Mouse (Mus musculus) heart, postnatal 36 days (tissue): ENCODE measurements around the gene Timmdc1. TPM values are rescaled to one million over a fixed set of nuclear protein-coding genes. Genes with fewer than 3 reads are reported as not detected.
A peak's percentile ranks its signal among the peaks of the same experiment; 100 is the strongest.

Source experiments
- DNase-seq, 2 experiments: peaks; one replicate each; pipeline ENCODE4 v3.0.0; 2021 to 2022
- intact Hi-C: fragments of 180-260 bp; cut with DNase I; formaldehyde crosslinking; loops from one replicate; pipeline ENCODE4 v1.15.1; 2025
- total RNA-seq, 2 experiments: library from RNA; stranded (reverse); gene quantifications; 2 replicates each; pipeline ENCODE4 v1.2.3; 2021

Timmdc1 gene
- total RNA-seq, 2 experiments from 2014 or later, result 62.4 to 74.4 TPM

- no peak for DNase-seq
- intact Hi-C loops, result no loop called here
Observed at GRCm38 (mm10) chr16:38467917-38468705, 54.4 kb downstream of the Timmdc1 start.

DNA sequence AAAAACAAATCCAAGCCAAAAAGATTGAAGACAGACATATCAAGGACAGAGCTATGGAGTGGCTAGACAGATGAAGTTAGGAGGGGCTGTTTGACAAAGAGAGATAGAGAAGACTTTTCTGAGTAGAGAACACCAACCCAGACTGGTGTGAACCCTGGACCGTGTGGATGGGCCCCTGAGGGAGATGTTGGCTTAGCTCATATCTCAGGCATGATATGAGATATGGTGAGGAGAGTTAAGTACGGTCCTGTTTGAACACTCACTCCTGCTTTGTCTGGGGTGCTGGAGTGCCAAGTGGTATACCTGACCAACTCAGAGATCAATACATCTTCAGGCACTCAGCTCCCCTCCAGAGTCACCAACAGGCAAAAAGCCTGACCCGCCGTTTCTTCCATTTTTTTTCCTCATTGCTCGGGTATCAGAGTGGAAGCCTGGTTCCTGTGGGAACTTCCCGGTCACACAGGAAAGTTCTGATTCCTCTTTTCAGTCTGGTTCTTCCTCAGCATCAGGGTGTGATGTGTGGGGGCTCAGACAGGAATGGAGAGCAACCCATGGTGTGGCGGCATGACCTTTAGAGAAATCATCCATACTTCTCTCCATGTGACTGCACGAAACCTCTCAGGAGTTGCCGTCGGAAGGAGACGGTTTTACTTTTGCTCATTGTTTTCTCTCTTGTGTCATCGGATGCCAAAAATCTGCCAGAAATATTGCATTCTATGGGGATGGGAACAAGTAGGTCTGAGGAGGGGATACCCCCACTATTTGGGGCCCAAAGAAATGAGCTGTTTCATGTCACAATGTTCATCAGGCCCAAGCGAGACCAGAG is 55.2 kb downstream of the Timmdc1 start:
- intact Hi-C loops, result no loop called here
- no peak for DNase-seq

GRCm38 (mm10) chr16:38466089-38466488 is 56.4 kb downstream of the Timmdc1 start:
- no peak for DNase-seq
- intact Hi-C loops, result no loop called here

- intact Hi-C loops, result no loop called here
- no peak for DNase-seq
Observed at GRCm38 (mm10) chr16:38463305-38463704, 59.2 kb downstream of the Timmdc1 start.

DNA sequence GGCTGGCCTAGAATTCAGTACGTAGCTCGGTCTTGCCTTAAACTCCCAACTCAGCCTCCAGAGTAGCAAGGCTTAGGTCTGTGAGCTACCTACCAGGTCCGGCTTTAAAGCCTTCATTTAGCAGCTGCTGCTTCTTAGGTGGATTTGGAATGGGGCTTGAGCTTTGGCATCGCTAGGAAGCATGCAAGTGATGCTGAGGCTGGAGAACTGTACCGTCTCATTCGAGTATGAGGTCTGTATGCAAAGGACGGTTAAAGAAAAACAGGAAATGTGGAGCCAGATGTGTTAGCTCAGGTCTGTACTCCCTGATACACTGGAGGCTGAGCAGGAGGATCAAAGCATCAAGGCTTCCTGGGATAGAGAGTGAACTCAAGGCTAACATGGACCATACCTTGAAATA is 60.3 kb downstream of the Timmdc1 start:
- DNase-seq, result no peak
- intact Hi-C loops, result no loop called here

DNA sequence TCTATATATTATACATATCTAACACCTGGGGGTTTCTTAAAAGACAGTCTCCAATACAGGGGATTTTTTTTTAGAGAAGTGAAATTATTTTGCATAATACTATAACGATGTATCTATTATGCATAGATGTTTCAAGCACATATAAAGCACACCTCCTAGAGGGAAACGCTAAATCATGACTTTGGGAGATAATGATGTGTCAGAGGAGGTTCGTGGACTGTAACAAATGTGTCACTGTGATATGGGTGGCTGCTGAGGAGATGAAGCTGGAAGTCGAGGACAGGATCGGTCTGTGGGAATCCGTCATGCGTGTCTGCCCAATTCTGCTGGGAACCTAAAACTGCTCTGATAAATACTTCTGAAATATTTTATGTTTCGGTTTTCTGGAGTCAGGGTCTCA is 60.7 kb downstream of the Timmdc1 start:
- intact Hi-C loops, result no loop called here
- no peak for DNase-seq

GRCm38 (mm10) chr16:38459990-38460389 is 62.5 kb downstream of the Timmdc1 start:
- no peak for DNase-seq
- intact Hi-C loops, result no loop called here

- intact Hi-C loops, result no loop called here
- peak in 1 of 2 experiments; percentile 25 for DNase-seq
Observed at GRCm38 (mm10) chr16:38458600-38459280, 63.7 kb downstream of the Timmdc1 start.

GRCm38 (mm10) chr16:38456812-38457567 is 65.5 kb downstream of the Timmdc1 start:
- intact Hi-C loops, result no loop called here
- no peak for DNase-seq

DNA sequence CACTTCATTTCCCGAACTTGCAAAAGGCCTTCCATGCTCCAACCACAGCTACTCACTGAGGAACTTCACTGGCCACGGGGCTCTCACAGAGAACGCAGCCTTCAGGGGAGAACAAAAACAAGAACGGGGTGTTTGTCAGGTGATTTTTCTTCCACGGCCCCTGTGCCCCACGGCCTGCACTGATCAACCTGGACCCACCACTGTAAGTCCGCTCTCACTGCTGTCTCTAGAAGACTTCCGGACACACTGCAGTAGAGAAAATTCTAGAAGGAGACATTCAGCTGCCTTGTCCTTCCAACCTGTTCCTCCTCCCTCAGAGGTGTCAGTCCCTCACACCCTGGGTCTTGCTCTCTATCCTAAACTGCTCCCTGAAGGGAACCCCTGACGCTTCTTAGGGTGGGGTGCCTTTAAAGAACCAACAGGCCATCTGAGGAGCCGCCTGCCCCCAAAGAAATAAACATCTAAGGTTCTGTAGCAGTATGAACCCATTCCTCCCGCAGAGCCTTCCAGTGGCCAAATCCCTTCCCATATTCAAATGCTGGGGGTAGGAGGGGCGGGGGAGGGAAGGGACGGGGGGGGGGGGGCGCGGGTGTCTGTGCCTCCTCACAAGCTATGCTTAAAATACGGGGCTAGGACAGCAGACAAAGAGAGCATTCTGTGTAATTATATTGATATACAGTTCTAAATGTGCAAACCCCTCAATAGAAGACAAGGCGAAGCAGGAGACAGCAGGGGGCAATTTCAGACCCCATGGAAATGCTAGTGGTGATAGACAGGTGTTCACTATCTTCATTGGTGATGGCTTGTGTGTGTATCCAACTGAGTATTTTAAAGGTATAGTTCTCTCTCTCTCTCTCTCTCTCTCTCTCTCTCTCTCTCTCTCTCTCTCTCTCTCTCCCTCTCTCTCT is 66.7 kb downstream of the Timmdc1 start, which contains the start of gene Cd80:
TSS of gene Cd80 (plus strand) at position 51 of the 908 bp plus-strand sequence.
- no peak for DNase-seq
- intact Hi-C loops, result no loop called here

GRCm38 (mm10) chr16:38454533-38455254 is 67.8 kb downstream of the Timmdc1 start:
- no peak for DNase-seq
- intact Hi-C loops, result loop anchor here (5.0 kb wide), 2 partner anchors 62 to 77 kb away; no protein-coding TSS in a partner anchor

DNA sequence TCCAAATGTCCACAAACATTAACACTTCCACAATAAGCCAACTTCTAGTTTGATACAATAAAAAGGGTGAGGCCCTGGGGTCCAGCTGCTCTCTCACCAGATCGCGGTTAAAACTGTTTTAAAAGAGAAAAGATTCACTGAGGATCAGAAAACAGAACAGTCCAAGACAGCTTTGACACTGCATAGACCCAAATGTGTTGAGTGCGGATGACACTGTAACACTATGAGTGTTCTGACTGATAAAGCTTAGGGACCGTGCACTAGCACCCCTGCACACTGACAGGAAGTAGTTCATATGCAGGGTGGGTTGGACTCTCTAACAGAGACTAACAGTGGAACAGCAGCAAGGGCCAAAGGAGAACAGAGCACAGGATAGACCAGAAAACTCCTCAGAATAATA is 68.5 kb downstream of the Timmdc1 start:
- no peak for DNase-seq
- intact Hi-C loops, result loop anchor here (5.0 kb wide), 2 partner anchors 62 to 77 kb away; no protein-coding TSS in a partner anchor

DNA sequence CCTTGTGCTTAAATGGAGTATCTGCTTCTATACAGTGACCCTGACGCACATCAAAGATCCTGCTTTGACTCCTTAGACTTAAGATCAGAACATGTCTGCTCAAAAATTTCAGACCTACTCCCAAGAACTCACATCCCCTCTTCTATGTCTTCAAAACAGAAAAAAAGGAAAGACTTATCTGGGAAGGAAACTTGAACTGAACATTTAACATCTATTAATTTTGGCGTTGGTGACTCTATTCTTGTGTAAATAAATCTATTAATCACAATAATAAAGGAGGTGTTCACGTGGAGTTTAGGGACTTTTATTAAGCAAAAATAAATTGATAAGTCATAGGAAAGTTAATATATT is 69.3 kb downstream of the Timmdc1 start:
- DNase-seq, result no peak
- intact Hi-C loops, result loop anchor here (5.0 kb wide), 2 partner anchors 61 to 76 kb away; no protein-coding TSS in a partner anchor

GRCm38 (mm10) chr16:38452442-38453202 is 69.8 kb downstream of the Timmdc1 start, which contains the start of gene Adprh:
TSS of gene Adprh (minus strand) at chr16:38452703.
- intact Hi-C loops, result loop anchor here (1.0 to 5.0 kb wide), 4 partner anchors 60 to 105 kb away; partner anchors contain the start of genes Gm21987 and Timmdc1

DNA sequence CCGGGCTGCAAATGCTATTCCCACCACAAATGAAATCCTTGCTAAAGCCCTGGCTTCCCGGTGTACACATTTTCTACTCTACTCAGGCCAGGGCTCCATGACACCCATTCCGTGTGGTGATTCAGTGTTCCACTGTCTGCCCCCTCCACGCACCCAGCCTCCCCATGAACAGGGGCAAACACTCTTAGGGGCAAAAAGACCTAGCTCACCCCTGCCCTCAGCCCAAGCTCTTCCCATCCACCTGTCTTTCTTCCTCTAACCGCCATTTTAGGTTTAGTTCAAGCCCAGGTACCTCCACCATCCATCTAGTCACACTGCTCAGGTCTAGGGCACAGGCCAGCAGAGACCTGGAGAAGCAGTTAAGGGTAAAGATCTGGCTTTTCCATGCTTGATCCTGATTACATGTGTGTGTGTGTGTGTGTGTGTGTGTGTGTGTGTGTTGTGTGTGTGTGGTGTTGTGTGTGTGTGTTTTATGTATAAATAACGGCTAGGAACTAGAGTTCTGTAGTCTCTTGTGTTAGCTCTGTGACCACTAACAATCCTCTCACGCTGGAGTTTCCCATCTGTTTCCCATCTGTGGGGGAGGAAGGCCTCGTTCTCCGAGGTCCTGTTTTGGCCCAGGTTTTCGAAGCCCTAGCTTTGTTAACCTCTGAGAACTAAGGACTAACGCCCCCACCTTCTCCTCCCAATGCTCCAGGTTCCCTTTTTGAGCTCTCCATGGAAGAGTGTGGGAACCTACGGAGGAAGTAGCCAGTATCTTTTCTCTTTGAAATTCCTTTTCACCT is 70.8 kb downstream of the Timmdc1 start:
- intact Hi-C loops, result loop anchor here (1.0 to 5.0 kb wide), 4 partner anchors 59 to 104 kb away; partner anchors contain the start of genes Gm21987 and Timmdc1
- no peak for DNase-seq

More at GRCm38 (mm10) chr16:38452442-38453202, 69.8 kb downstream of the Timmdc1 start, which contains the start of gene Adprh:
- DNase-seq, result peak; percentile 93 to 94

DNA sequence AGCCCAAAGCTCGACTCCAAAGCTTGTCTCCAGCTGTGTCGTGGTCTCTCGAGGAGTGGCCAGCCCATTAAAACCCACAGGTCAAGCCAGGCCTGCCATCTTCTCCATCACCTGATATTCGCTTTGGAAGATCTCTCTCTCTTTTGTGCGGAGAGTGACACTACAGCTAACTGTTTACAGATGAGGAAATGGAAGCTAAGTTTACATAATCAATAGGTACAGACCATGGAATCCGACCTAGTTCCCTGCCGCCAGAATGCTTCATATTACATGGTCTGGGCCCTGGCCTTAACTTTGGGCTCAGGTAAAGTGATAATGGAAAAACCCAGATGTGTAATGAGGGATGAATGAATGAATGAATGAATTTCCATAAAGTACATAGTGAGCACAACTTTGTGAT is 71.8 kb downstream of the Timmdc1 start:
- intact Hi-C loops, result loop anchor here (5.0 kb wide), 2 partner anchors 58 to 73 kb away; no protein-coding TSS in a partner anchor
- DNase-seq, result no peak

DNA sequence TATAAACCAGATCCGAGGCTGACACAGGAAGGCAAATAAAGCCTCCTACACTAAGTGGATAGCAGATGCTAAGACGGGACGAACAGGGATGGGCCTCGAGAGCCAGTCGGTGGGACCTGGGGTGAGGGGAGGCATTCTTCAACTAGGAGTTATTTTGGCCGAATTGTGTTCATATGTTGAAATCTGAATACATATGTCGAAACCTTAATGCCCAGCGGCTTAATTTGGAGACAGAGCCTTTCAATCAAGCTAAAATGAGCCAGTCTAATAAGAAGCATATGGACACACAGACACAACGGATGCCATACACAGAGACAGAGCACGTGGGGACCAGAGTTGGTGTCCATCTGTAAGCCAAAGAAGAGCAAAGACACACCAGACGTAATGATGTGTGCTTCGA is 74.0 kb downstream of the Timmdc1 start:
- intact Hi-C loops, result no loop called here
- no peak for DNase-seq
